Mouse (Mus musculus): ENCODE results near the gene Depdc7. TPM values are rescaled to one million over a fixed set of nuclear protein-coding genes. Genes with fewer than 3 reads are reported as not detected.

Depdc7 gene
- polyA plus RNA-seq, 2 experiments: 4.8 to 6.7 TPM

DNA sequence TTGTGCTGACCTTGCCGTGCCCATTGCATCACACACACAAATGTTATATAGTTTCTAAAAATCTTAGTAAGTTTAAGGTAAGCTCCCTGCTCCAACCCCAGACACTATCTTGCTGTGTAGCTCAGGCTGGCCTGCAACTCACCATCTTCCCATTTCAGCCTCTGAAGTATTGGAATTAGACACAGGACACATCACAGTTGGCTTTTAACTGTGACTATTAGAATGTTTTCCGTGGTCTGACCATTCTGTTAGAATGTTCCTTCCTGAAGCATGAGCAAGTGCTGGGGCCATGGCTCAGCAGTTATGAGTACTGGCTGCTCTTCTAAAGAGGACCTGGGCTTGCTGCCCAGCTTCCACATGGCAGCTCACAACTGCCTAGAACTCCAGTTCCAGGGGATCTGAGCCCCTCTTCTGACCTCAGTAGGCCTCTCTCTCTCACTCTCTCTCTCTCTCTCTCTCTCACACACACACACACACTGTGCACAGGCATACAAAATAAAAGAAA lies 25.4 kb downstream of the Depdc7 start:
- Histone ChIP-seq H3K4me2 (replicated peaks; ENCODE audit: low read depth, low read length, severe bottlenecking) (no peak overlapping the region), H3K27ac (replicated peaks; ENCODE audit: low read depth, low read length) (no peak overlapping the region), H3K36me3 (ENCODE audit: control insufficient read depth, insufficient read depth, low read length) (no peaks in the 10 kb centered on the region), H3K4me3 (replicated peaks; ENCODE audit: low read length) (no peak overlapping the region), H3K9ac (ENCODE audit: low read depth, low read length, severe bottlenecking) (no peak overlapping the region), H3K4me1 (ENCODE audit: control insufficient read depth, insufficient read depth, low read length) (peaks cover 5% of the 10 kb centered on the region), H3K9me3 (ENCODE audit: control insufficient read depth, low read length) (no peaks in the 10 kb centered on the region), H3K27me3 (ENCODE audit: control insufficient read depth, insufficient read depth, low read length) (no peaks in the 10 kb centered on the region)
- TF ChIP-seq POLR2A (IDR thresholded peaks at IDR 0.05; ENCODE audit: borderline replicate concordance, extremely low read depth, insufficient read depth, insufficient read length): no peak
- ATAC-seq (ENCODE audit: low FRiP score, low read depth): no peak
- 84% methylated on average over 2 of the region's 2 CpGs for WGBS
- DNase-seq (ENCODE audit: low spot score): no peak

- Histone ChIP-seq H3K4me1 (ENCODE audit: control insufficient read depth, insufficient read depth, low read length) (peaks cover 5% of the 10 kb centered on the region), H3K4me2 (replicated peaks; ENCODE audit: low read depth, low read length, severe bottlenecking) (no peak within 1 kb of the TSS), H3K4me3 (replicated peaks; ENCODE audit: low read length) (no peak within 1 kb of the TSS), H3K27me3 (ENCODE audit: control insufficient read depth, insufficient read depth, low read length) (no peaks in the 10 kb centered on the region), H3K9ac (ENCODE audit: low read depth, low read length, severe bottlenecking) (no peak within 1 kb of the TSS), H3K27ac (replicated peaks; ENCODE audit: low read depth, low read length) (no peak within 1 kb of the TSS), H3K9me3 (ENCODE audit: control insufficient read depth, low read length) (no peaks in the 10 kb centered on the region), H3K36me3 (ENCODE audit: control insufficient read depth, insufficient read depth, low read length) (no peaks in the 10 kb centered on the region)
- no peak for TF ChIP-seq POLR2A (IDR thresholded peaks at IDR 0.05; ENCODE audit: borderline replicate concordance, extremely low read depth, insufficient read depth, insufficient read length)
- DNase-seq (ENCODE audit: low spot score) (no peak), ATAC-seq (ENCODE audit: low FRiP score, low read depth) (no peak)
- 87% methylated on average over 4 of the region's 4 CpGs for WGBS
Observed at GRCm38 (mm10) chr2:104716279-104716678, 26.4 kb downstream of the Depdc7 start, which contains the start of gene Pin1rt1. Gene Pin1rt1 (minus strand): TSS chr2:104716379.

DNA sequence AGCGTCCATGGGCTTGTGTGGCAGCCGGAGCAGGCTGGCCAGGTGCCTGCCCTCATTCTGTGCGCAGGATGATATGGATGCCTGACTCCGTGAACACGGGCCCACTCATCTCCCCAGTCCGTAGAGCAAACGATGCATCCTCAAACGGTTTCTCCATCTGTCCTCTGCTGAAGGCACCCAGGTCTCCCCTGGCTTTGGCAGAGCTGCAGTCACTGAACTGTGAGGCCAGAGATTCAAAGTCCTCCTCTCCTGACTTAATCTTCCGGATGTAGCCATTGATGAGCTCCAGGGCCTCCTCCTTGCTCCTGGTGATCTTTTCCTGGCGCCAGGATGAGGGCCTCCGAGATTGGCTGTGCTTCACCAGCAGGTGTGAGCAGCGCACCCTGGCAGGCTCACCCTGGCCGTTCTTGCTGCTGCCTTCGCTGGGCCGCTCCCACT lies 28.4 kb downstream of the Depdc7 start:
- TF ChIP-seq POLR2A (IDR thresholded peaks at IDR 0.05; ENCODE audit: borderline replicate concordance, extremely low read depth, insufficient read depth, insufficient read length): no peak
- no peaks in the 10 kb centered on the region for H3K36me3 ChIP-seq (ENCODE audit: control insufficient read depth, insufficient read depth, low read length)
- 34% methylated on average over 15 of the region's 15 CpGs for WGBS

GRCm38 (mm10) chr2:104712486-104712809 lies 30.2 kb downstream of the Depdc7 start:
- Histone ChIP-seq H3K27ac (replicated peaks; ENCODE audit: low read depth, low read length) (peak overlapping the region; percentile 91), H3K4me3 (replicated peaks; ENCODE audit: low read length) (peak overlapping the region; percentile 76), H3K36me3 (ENCODE audit: control insufficient read depth, insufficient read depth, low read length) (0 out of 2 replicates have a peak, but pooled peaks cover 7% of the 10 kb centered on the region), H3K27me3 (ENCODE audit: control insufficient read depth, insufficient read depth, low read length) (no peaks in the 10 kb centered on the region), H3K4me2 (replicated peaks; ENCODE audit: low read depth, low read length, severe bottlenecking) (peak overlapping the region; percentile 64), H3K9me3 (ENCODE audit: control insufficient read depth, low read length) (no peaks in the 10 kb centered on the region), H3K4me1 (ENCODE audit: control insufficient read depth, insufficient read depth, low read length) (peaks cover 13% of the 10 kb centered on the region), H3K9ac (ENCODE audit: low read depth, low read length, severe bottlenecking) (peak overlapping the region; percentile 86)
- WGBS: 5% methylated on average over 7 of the region's 7 CpGs
- DNase-seq (ENCODE audit: low spot score) (no peak), ATAC-seq (ENCODE audit: low FRiP score, low read depth) (peak; percentile 39; the same call in 1 of the 2 replicates)
- TF ChIP-seq POLR2A (IDR thresholded peaks at IDR 0.05; ENCODE audit: borderline replicate concordance, extremely low read depth, insufficient read depth, insufficient read length): no peak

More for the DNA sequence above, 28.4 kb downstream of the Depdc7 start:
- Histone ChIP-seq H3K9ac (ENCODE audit: low read depth, low read length, severe bottlenecking) (peak overlapping the region; percentile 12; the same call in 1 of the 2 replicates), H3K4me1 (ENCODE audit: control insufficient read depth, insufficient read depth, low read length) (peaks cover 13% of the 10 kb centered on the region), H3K4me2 (replicated peaks; ENCODE audit: low read depth, low read length, severe bottlenecking) (no peak overlapping the region), H3K4me3 (replicated peaks; ENCODE audit: low read length) (no peak overlapping the region), H3K27me3 (ENCODE audit: control insufficient read depth, insufficient read depth, low read length) (no peaks in the 10 kb centered on the region), H3K27ac (replicated peaks; ENCODE audit: low read depth, low read length) (no peak overlapping the region), H3K9me3 (ENCODE audit: control insufficient read depth, low read length) (no peaks in the 10 kb centered on the region)
- DNase-seq (ENCODE audit: low spot score) (no peak), ATAC-seq (ENCODE audit: low FRiP score, low read depth) (no peak)

GRCm38 (mm10) chr2:104711585-104712485 lies 30.8 kb downstream of the Depdc7 start, which contains the start of gene Tcp11l1:
Gene Tcp11l1 (minus strand): TSS chr2:104712169.
- WGBS: under 1% methylated on average over 66 of the region's 99 CpGs
- peak within 1 kb of the TSS; percentile 86 for H3K9ac ChIP-seq (ENCODE audit: low read depth, low read length, severe bottlenecking)
- peak within 1 kb of the TSS; percentile 64 for H3K4me2 ChIP-seq (replicated peaks; ENCODE audit: low read depth, low read length, severe bottlenecking)
- H3K4me3 ChIP-seq (replicated peaks; ENCODE audit: low read length): peak within 1 kb of the TSS; percentile 76
- H3K36me3 ChIP-seq (ENCODE audit: control insufficient read depth, insufficient read depth, low read length): 0 out of 2 replicates have a peak, but pooled peaks cover 7% of the 10 kb centered on the region
- ATAC-seq (ENCODE audit: low FRiP score, low read depth) (peak; percentile 90), DNase-seq (ENCODE audit: low spot score) (peak; percentile 68)
- H3K4me1 ChIP-seq (ENCODE audit: control insufficient read depth, insufficient read depth, low read length): peaks cover 13% of the 10 kb centered on the region
- peak within 1 kb of the TSS; percentile 91 for H3K27ac ChIP-seq (replicated peaks; ENCODE audit: low read depth, low read length)
- 0 out of 2 replicates have a peak, but pooled peaks have one; percentile 22 for TF ChIP-seq POLR2A (IDR thresholded peaks at IDR 0.05; ENCODE audit: borderline replicate concordance, extremely low read depth, insufficient read depth, insufficient read length)
- no peaks in the 10 kb centered on the region for H3K27me3 ChIP-seq (ENCODE audit: control insufficient read depth, insufficient read depth, low read length)
- no peaks in the 10 kb centered on the region for H3K9me3 ChIP-seq (ENCODE audit: control insufficient read depth, low read length)
